Mouse (Mus musculus) heart, postnatal 4 days (tissue): Measurements from ENCODE around the gene Inppl1. TPM values are rescaled to one million over a fixed set of nuclear protein-coding genes. Genes with fewer than 3 reads are reported as not detected.

Experiments
- microRNA-seq, 2 experiments: library from miRNA; unstranded; fragments of <30 nt; microRNA quantifications; one replicate each; pipeline ENCODE4 v1.2.0; 2021 to 2022
- total RNA-seq, 2 experiments: library from RNA; stranded (reverse); gene quantifications; 2 replicates each; pipeline ENCODE4 v1.2.3; 2021

Gene Inppl1
- total RNA-seq, 2 experiments from 2014 or later = 139 to 141 TPM

Small RNAs within 50 kb of the gene (microRNA-seq; reads per million reads assigned to microRNA genes)
- 0 reads per million in 2 experiments for gene Gm22655

Other genes with a start within 250 kb of the Inppl1 start
- 10 to 100 TPM; 50.3 to 52.7 TPM for gene Clpb, start 174.6 kb downstream of the Inppl1 start, total RNA-seq
- under 1 TPM; 0.27 to 0.43 TPM for gene Phox2a, start 19.9 kb downstream of the Inppl1 start, total RNA-seq
- under 1 TPM; 0.33 to 0.38 TPM for gene Folr2, start 19.0 kb upstream of the Inppl1 start, total RNA-seq
- gene Anapc15, start 25.5 kb upstream of the Inppl1 start, total RNA-seq = 10 to 100 TPM; 45.7 to 50.8 TPM
- gene Folr1, start 32.6 kb upstream of the Inppl1 start, total RNA-seq = 1 to 10 TPM; 1.1 to 2.9 TPM
- gene Lamtor1, start 67.7 kb upstream of the Inppl1 start, total RNA-seq = 100 to 1,000 TPM; 104 to 109 TPM
- gene Tomt, start 68.1 kb upstream of the Inppl1 start, total RNA-seq = not detected
- 1 to 10 TPM; 1.1 TPM for gene Lrrc51, start 95.7 kb upstream of the Inppl1 start, total RNA-seq
- gene Numa1, start 95.9 kb upstream of the Inppl1 start, total RNA-seq = 100 to 1,000 TPM in 1 of 2 experiments, 10 to 100 TPM in 1; 98.4 to 108 TPM
- 1 to 10 TPM; 3.6 to 4.1 TPM for gene Il18bp, start 180.5 kb upstream of the Inppl1 start, total RNA-seq
- 10 to 100 TPM; 23.8 to 25.6 TPM for gene Rnf121, start 227.2 kb upstream of the Inppl1 start, total RNA-seq
- 10 to 100 TPM; 13.2 to 13.3 TPM for gene Xndc1, start 227.3 kb upstream of the Inppl1 start, total RNA-seq
- 1 to 10 TPM in 1 of 2 experiments, under 1 TPM in 1; 0.90 to 1.1 TPM for gene Xntrpc, start 227.5 kb upstream of the Inppl1 start, total RNA-seq
- gene Trpc2, start 244.9 kb upstream of the Inppl1 start, total RNA-seq = under 1 TPM; 0.36 to 0.50 TPM